Mouse (Mus musculus): ENCODE measurements around the gene Anxa5.

Anxa5 gene

DNA sequence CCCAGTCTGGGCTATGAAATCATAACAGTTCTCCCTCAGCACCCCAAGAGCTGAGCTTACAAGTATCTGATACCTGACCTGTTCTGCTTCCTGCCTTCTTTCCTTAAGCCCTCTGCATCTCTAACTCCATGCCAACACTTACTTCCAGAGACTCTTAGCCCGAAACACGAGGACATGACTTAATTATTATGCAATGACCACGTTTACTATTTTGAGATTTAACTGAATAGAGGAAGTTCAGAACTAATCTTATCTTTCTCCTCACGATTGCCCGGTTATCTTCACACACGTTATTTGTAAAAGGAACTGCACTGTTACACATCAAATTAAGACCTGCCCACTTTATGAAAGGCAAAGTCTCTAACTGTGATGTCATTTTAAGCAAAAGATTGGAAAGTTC, 28.8 kb downstream of the Anxa5 start:
- DNase-seq (ENCODE audit: low spot score), result no peak

DNA sequence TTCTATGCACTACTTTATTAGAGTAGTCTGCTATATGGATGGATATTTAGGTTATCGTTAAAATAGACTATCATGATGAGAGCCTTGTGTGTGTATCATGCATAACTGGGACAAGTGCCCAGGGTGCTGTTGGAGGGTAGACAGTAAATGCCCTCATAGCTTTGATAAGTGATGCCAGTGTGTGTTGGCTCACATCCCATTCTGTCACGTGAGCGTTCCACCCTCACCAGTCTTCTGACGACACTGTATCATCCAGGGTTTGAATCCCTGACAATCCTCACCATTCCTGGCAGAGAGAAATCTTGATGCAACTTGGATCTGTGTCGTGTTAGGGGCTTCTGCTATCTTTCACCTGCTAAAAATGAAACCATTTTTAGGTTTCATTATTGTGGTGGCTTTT, 29.2 kb downstream of the Anxa5 start:
- DNase-seq (ENCODE audit: low spot score), result no peak

DNA sequence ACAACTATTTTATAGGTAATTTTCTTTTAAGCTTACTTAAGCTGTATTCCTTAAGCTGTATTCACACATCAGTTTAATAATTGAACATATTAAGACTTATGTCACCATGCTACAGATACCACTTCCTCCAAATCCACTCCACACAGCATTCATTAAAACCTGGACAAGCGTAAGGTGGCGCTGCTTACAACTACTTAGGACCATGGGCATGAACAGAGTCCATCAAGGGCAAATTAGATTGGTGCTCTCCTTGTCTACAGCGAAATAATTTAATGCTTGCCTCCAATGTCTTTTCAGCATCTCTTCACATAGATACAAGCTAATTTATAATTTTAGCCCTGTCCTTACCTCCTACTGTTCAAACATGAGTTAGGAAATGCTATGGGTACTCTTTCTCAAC, 29.7 kb downstream of the Anxa5 start:
- DNase-seq (ENCODE audit: low spot score), result no peak

DNA sequence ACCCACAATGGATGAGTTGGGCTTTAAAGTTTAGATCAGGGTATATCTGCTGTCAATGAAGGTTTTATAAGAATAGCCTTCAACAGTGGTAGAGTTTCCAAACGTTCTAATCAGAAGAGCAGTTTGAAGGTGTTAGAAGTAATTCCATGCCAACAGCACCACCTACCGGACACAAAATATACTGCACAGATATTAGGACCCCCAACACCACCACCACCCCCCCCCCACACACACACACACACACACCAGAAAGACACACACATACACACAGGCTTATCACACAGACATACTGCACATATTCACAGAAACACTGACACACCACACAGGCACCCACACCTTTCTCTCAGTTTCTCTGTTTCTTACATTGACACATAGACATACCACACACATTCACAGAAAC, 33.3 kb downstream of the Anxa5 start:
- DNase-seq (ENCODE audit: low spot score), result peak; percentile 86

DNA sequence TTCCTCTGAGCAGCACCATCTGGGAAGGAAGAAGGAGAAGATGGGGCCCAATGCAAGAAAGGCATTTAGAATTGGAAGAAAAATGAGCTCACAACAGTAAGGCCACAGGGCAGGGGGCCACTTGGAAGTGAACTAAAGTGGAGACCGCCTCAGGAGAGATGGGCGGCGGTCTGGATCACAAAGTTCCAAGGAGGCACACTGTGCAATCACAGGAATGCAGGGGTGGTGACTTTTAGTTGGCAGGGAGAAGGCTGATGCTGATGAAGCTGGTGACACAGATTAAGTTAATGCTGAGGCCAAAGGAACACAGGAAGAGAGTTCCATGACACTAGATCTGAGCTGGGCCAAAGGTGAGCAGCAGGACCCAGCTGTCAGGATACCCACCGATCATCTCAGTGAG, 35.4 kb downstream of the Anxa5 start:
- no peak for DNase-seq (ENCODE audit: low spot score)

DNA sequence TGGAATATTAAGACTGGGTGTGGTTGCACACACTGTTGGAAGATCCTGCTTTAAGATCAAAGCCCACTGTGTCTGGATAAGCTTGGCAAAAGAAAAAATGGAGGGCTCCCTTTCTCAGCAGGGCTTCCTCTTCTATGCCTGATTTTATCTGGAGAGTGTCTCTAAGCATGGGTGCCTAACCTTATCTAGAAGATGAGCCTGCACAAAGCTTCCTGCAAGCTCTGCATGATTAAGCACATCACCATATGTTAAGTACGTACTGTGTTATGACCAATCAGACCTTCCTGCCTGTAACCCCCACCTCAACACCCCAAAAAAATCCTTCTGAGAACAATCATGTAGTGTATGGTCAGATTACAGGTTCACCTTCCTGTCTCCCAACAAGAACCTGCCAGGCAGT, 45.3 kb downstream of the Anxa5 start:
- DNase-seq (ENCODE audit: low spot score), result no peak

DNA sequence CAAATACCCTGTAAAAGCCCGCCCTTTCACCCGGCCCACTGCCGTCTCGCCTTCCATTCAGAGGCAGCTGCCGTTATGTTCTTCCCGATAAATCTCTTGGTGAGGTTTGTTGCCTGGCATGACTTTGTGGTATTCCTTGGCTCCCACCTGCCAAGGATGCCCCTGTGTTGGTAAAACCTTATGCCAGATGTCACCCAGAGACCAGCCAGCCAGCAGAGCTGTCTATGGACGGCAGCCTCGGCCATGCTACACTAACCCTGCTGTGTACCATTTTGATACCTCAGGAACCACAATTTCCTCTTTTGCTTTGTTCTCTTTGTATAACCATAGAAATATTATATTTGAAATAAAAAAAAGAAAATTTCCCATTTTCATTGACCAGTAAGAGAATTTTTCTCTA, 48.3 kb downstream of the Anxa5 start:
- no peak for DNase-seq (ENCODE audit: low spot score)

DNA sequence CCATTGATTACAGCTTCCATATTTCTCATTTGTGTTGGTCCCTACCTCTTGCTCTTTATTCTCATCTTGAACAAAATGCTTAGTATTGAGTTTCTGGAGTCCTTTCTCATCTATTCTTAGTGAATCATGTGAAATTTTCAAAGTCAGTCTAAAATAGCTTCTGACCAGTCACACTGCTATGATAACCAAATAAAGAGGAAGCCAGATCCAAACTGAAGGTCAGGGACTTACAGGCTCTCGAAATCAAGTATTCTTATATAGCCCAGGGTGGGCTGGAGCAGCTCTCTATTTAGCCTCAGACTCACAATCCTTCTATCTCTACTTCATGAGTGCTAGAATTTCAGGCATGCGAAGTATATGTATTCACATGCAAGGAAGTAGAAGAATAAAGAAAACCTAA, 66.2 kb downstream of the Anxa5 start:
- no peak for DNase-seq (ENCODE audit: low spot score)

DNA sequence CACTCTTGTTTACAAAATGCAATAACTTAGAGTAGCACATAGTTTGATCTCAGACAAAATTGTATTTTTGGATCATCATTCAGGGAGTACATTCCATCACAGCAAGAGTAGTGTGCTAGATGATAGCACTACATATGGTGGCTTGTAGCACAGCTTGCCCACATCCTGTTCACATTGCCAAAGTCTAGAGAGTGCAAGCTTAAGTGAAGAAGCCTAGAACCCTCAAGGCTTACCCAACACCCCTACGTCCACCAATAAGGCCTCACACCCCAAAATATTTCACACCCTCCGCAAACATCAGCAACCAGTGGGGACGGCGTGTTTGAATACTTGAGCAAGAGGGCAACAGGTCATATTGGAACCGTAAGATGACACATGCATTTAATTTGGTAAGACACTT, 68.7 kb downstream of the Anxa5 start:
- no peak for DNase-seq (ENCODE audit: low spot score)

DNA sequence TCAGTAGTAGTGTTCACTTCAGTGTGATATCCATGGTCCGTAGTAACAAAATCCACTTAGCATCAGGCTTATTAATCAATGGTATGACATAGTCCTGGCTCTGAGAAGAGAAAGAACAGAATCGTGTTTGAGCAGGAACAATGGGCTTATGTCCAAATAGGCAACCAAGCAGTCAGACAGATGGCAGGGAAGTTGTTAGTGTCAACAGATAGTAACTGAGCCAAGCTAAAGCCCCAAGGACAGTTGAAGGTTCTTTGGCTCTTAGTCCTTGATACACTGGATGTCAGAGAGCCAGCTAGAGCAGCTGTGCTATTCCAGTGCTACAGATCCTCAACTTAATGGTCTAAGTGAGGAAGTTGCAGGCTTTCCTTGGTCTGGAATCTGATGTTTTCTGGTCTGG, 69.4 kb downstream of the Anxa5 start:
- DNase-seq (ENCODE audit: low spot score), result no peak

DNA sequence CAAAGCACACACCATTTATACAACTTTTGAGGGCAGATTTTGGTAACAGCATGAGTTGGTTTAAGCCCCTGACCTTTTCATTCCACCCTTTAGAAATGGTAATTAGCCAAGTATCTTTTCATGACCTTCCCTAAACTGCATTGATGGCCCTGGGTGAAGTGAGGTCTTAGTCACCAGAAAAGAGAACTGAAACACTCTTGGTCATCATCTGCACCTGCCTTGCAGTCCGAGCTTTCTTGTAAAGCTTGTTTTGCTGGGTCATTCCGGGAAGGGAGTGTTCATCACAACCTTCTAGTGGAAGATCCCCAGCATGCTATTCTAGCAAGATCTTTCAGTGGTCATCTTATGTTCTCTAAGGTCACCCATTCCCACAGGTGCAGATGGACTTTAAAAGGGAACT, 73.8 kb downstream of the Anxa5 start:
- DNase-seq (ENCODE audit: low spot score), result no peak

DNA sequence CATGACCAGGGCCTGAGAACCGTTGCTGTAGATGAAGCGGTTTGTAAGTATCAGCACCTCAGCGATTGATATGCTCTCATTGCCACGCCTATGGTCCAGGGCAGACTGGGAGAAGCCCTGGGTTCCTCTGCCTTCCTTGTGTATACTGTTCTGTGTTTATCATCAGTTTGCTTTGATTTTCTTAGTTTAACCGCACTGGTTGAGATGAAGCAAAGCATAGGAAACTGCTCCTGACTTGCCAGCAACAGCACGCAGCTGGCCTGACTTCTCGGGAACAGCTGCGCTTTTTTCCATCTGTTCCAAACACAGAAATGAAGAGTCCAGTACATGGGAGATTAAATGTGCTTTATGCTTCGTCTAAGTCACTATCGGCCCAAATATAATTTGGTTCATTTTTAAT, 75.0 kb downstream of the Anxa5 start:
- DNase-seq (ENCODE audit: low spot score), result no peak
